Mouse (Mus musculus): ENCODE results near the gene Mustn1.
A peak's percentile ranks its signal among the peaks of the same experiment; 100 is the strongest.

The Mustn1 gene

GRCm38 (mm10) chr14:30878958-30879571 is at the start of gene Mustn1:
Mustn1 (plus strand) TSS chr14:30879200.
- no peak for DNase-seq

- DNase-seq, result no peak
Observed at GRCm38 (mm10) chr14:30837416-30837996, 41.5 kb upstream of the Mustn1 start.

GRCm38 (mm10) chr14:30843701-30844100 is 35.3 kb upstream of the Mustn1 start:
- no peak for DNase-seq

- DNase-seq, result no peak
Observed at GRCm38 (mm10) chr14:30850504-30850903, 28.5 kb upstream of the Mustn1 start.

- DNase-seq, result no peak
Observed at GRCm38 (mm10) chr14:30852325-30852724, 26.7 kb upstream of the Mustn1 start.

- no peak for DNase-seq
Observed at GRCm38 (mm10) chr14:30855316-30855715, 23.7 kb upstream of the Mustn1 start.

GRCm38 (mm10) chr14:30856885-30857507 is 22.0 kb upstream of the Mustn1 start:
- DNase-seq, result no peak

GRCm38 (mm10) chr14:30857990-30858389 is 21.0 kb upstream of the Mustn1 start:
- peak; percentile 46 for DNase-seq

- DNase-seq, result no peak
Observed at GRCm38 (mm10) chr14:30861421-30862125, 17.4 kb upstream of the Mustn1 start.

GRCm38 (mm10) chr14:30862368-30862767 is 16.6 kb upstream of the Mustn1 start:
- no peak for DNase-seq

GRCm38 (mm10) chr14:30865311-30865710 is 13.7 kb upstream of the Mustn1 start:
- no peak for DNase-seq

- peak; percentile 77 for DNase-seq
Observed at GRCm38 (mm10) chr14:30867042-30867441, 12.0 kb upstream of the Mustn1 start.

GRCm38 (mm10) chr14:30868826-30869225 is 10.2 kb upstream of the Mustn1 start:
- DNase-seq, result no peak

- no peak for DNase-seq
Observed at GRCm38 (mm10) chr14:30869391-30869801, 9.6 kb upstream of the Mustn1 start.

- DNase-seq, result no peak
Observed at GRCm38 (mm10) chr14:30870206-30871147, 8.5 kb upstream of the Mustn1 start.

GRCm38 (mm10) chr14:30874095-30874700 is 4.8 kb upstream of the Mustn1 start:
- DNase-seq, result no peak

- peak; percentile 28 for DNase-seq
Observed at GRCm38 (mm10) chr14:30875130-30875865, 3.7 kb upstream of the Mustn1 start.

GRCm38 (mm10) chr14:30875955-30876354 is 3.0 kb upstream of the Mustn1 start:
- DNase-seq, result peak; percentile 18

- no peak for DNase-seq
Observed at GRCm38 (mm10) chr14:30876451-30876850, 2.5 kb upstream of the Mustn1 start.

GRCm38 (mm10) chr14:30877827-30878226 is 1.2 kb upstream of the Mustn1 start:
- no peak for DNase-seq

- no peak for DNase-seq
Observed at GRCm38 (mm10) chr14:30879794-30880193, 794 bp downstream of the Mustn1 start.

All from kidney, adult 18-20 months (tissue).